Mouse (Mus musculus) heart, embryonic 12.5 days (tissue): ENCODE results near the gene Tmem208. TPM values are rescaled to one million over a fixed set of nuclear protein-coding genes. Genes with fewer than 3 reads are reported as not detected.

Experiments
- ATAC-seq: fragments of 200-750 bp; cut with Nextera tagmentation; 2 replicates; pipeline ENCODE4 v1.8.0; 2017; ENCODE audit warnings: moderate TSS enrichment, moderate library complexity; ENCODE audit not compliant: insufficient number of reproducible peaks, low FRiP score
- H3K27ac ChIP-seq: fragments of 300-500 bp; sonication (generic); 2 replicates; pipeline ENCODE4 v1.5.1; 2016; ENCODE audit warnings: mild to moderate bottlenecking, moderate library complexity; ENCODE audit not compliant: poor library complexity, severe bottlenecking
- H3K27me3 ChIP-seq: fragments of 300-500 bp; sonication (generic); replicated peaks from 2 replicates; pipeline ENCODE4 v1.6.1; 2016; ENCODE audit warnings: mild to moderate bottlenecking, moderate library complexity
- H3K36me3 ChIP-seq: fragments of 300-500 bp; sonication (generic); 2 replicates; pipeline ENCODE4 v1.6.1; 2016; ENCODE audit warnings: mild to moderate bottlenecking, moderate library complexity
- H3K4me1 ChIP-seq: fragments of 300-500 bp; sonication (generic); replicated peaks from 2 replicates; pipeline ENCODE4 v1.6.1; 2016; ENCODE audit warnings: mild to moderate bottlenecking
- H3K4me2 ChIP-seq: fragments of 300-500 bp; sonication (generic); 2 replicates; pipeline ENCODE4 v1.6.1; 2016; ENCODE audit warnings: mild to moderate bottlenecking, moderate library complexity
- H3K4me3 ChIP-seq: fragments of 300-500 bp; sonication (generic); 2 replicates; pipeline ENCODE4 v1.5.1; 2016; ENCODE audit warnings: mild to moderate bottlenecking
- H3K9ac ChIP-seq: fragments of 300-500 bp; sonication (generic); 2 replicates; pipeline ENCODE4 v1.6.1; 2016; ENCODE audit warnings: mild to moderate bottlenecking, moderate library complexity
- H3K9me3 ChIP-seq: fragments of 300-500 bp; sonication (generic); replicated peaks from 2 replicates; pipeline ENCODE4 v1.6.1; 2016; ENCODE audit warnings: mild to moderate bottlenecking, moderate library complexity
- WGBS: fragments of 180-500 bp; shearing (Covaris S2); methylation state at CpG from one replicate; pipeline ENCODE4 v1.1.7; 2016; 5-methylcytosine and 5-hydroxymethylcytosine counted together
- polyA plus RNA-seq: library from polyadenylated mRNA; unstranded; fragments of >200 nt; fragmentation: Nextera tagmentation; extraction: Ambion mirVana; gene quantifications from 2 replicates; pipeline ENCODE4 v1.2.1, GENCODE M21; 2016

Gene Tmem208
- polyA plus RNA-seq, 1 experiment from 2014 or later = 80.7 TPM

DNA sequence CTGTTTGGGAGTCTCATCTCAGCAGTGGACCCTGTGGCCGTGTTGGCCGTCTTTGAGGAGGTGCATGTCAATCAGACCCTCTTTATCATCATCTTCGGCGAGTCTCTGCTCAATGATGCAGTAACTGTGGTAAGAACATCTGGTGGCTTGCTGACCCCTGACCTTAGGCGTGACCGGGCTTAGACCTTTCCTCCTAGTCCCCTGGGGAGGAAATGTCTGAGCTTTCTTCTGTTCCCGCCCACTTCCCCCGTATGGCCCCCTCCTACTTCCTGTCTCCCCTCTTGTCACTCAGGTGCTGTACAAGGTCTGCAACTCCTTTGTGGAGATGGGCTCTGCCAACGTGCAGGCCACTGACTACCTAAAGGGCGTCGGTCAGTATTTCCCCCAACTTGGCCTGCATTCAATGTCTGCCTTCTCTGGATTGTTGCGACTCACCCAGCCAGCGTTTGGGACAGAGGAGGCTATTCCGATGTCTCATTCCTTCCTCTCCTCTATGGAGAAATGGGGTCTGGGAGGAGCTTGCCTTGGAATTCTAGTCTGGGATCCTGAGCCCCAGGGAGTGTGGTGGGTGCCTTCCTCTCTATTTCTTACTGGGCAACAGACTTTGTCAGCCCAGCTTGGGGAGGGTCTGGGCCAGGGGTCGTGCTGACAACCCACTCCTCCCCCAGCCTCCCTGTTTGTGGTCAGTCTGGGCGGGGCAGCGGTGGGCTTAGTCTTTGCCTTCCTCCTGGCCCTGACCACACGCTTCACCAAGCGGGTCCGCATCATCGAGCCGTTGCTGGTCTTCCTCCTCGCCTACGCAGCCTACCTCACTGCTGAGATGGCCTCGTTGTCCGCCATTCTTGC lies 29.2 kb downstream of the Tmem208 start:
- 68% methylated on average over 26 of the region's 26 CpGs for WGBS

GRCm38 (mm10) chr8:105356681-105357080 lies 30.5 kb downstream of the Tmem208 start:
- no peak overlapping the region for H3K4me3 ChIP-seq
- 81% methylated on average over 14 of the region's 14 CpGs for WGBS
- no peaks in the 10 kb centered on the region for H3K9me3 ChIP-seq
- ATAC-seq = no peak
- H3K4me2 ChIP-seq = no peak overlapping the region
- H3K36me3 ChIP-seq = no peaks in the 10 kb centered on the region
- H3K27me3 ChIP-seq = peaks cover 5% of the 10 kb centered on the region; the same call in 1 of the 2 replicates
- peaks cover 19% of the 10 kb centered on the region for H3K4me1 ChIP-seq
- H3K9ac ChIP-seq = no peak overlapping the region
- no peak overlapping the region for H3K27ac ChIP-seq

More for the DNA sequence above, 29.2 kb downstream of the Tmem208 start:
- no peaks in the 10 kb centered on the region for H3K9me3 ChIP-seq
- H3K4me1 ChIP-seq = peaks cover 20% of the 10 kb centered on the region
- H3K9ac ChIP-seq = no peak overlapping the region
- no peak overlapping the region for H3K4me3 ChIP-seq
- H3K27me3 ChIP-seq = peaks cover 5% of the 10 kb centered on the region; the same call in 1 of the 2 replicates
- H3K36me3 ChIP-seq = no peaks in the 10 kb centered on the region
- H3K27ac ChIP-seq = no peak overlapping the region
- no peak overlapping the region for H3K4me2 ChIP-seq
- no peak for ATAC-seq

GRCm38 (mm10) chr8:105359208-105359607 lies 33.1 kb downstream of the Tmem208 start:
- ATAC-seq = 0 out of 2 replicates have a peak, but pooled peaks have one; percentile 34

GRCm38 (mm10) chr8:105359646-105360045 lies 33.5 kb downstream of the Tmem208 start:
- Histone ChIP-seq H3K4me1 (peaks cover 29% of the 10 kb centered on the region), H3K9me3 (no peaks in the 10 kb centered on the region), H3K36me3 (no peaks in the 10 kb centered on the region), H3K27ac (no peak overlapping the region), H3K4me3 (no peak overlapping the region), H3K27me3 (peaks cover 5% of the 10 kb centered on the region; the same call in 1 of the 2 replicates), H3K4me2 (no peak overlapping the region), H3K9ac (no peak overlapping the region)
- no peak for ATAC-seq
- 39% methylated on average over 4 of the region's 4 CpGs for WGBS

More at GRCm38 (mm10) chr8:105359208-105359607, 33.1 kb downstream of the Tmem208 start:
- no peak overlapping the region for H3K27ac ChIP-seq
- H3K9me3 ChIP-seq = no peaks in the 10 kb centered on the region
- H3K4me3 ChIP-seq = no peak overlapping the region
- no peak overlapping the region for H3K9ac ChIP-seq
- H3K4me2 ChIP-seq = no peak overlapping the region
- no peaks in the 10 kb centered on the region for H3K36me3 ChIP-seq
- peaks cover 5% of the 10 kb centered on the region; the same call in 1 of the 2 replicates for H3K27me3 ChIP-seq
- 66% methylated on average over 15 of the region's 15 CpGs for WGBS
- peaks cover 29% of the 10 kb centered on the region for H3K4me1 ChIP-seq

DNA sequence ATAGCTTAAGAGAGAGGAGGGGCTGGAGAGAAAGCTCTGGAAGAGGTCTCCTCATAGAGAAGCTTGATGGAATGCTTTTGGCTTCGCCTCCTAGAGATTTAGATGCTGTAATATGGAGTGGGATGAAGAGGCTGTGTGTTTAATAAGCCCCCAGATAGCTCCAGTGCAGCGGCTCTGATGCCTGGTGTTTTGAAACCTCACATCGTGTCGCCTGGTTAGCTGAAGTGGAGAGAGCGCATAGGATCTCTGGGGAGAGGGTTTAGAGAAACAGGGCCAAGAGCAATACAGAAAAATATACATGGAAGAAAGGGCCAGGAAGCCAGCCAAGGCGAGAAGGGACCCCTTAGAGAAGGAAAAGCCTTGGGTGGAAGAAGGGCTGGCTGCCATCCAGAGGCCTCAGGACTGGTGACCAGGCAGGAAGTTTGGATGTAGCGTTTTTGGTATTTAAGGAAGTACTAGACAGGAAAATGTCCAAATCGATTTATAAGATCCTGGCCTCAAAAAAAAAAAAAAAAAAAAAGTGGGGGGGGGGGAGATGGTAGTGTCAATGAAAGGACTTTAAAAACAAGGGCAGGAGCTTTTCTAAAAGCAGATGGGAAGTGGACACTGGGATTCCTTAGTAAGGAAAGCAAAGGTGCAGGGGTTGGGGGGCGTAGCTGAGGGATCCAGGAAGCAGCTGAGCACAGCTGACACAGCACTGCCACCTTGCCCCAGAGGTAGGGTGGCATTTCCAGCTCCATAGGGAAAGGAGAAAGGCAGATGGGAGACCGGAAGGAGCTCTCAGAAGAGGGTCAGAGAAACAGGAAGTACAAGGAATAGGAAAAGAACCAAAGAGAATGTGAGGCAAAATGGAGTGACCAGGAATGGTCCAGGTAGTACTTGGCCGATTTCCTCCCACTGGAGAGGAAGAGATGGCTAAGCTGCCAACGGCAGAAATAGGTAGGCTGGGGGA lies 35.9 kb downstream of the Tmem208 start:
- Histone ChIP-seq H3K9ac (no peak overlapping the region), H3K36me3 (0 out of 2 replicates have a peak, but pooled peaks cover under 1% of the 10 kb centered on the region), H3K27ac (peak overlapping the region; percentile 49), H3K4me2 (no peak overlapping the region), H3K27me3 (no peaks in the 10 kb centered on the region), H3K4me3 (no peak overlapping the region), H3K4me1 (peaks cover 20% of the 10 kb centered on the region; the same call in 1 of the 2 replicates), H3K9me3 (no peaks in the 10 kb centered on the region)
- ATAC-seq = 0 out of 2 replicates have a peak, but pooled peaks have one; percentile 27
- WGBS = 59% methylated on average over 12 of the region's 12 CpGs

GRCm38 (mm10) chr8:105367107-105367506 lies 41.0 kb downstream of the Tmem208 start:
- Histone ChIP-seq H3K4me2 (no peak overlapping the region), H3K27me3 (no peaks in the 10 kb centered on the region; the same call in 1 of the 2 replicates), H3K4me1 (peaks cover 15% of the 10 kb centered on the region; the same call in 1 of the 2 replicates), H3K36me3 (0 out of 2 replicates have a peak, but pooled peaks cover 6% of the 10 kb centered on the region), H3K9me3 (no peaks in the 10 kb centered on the region), H3K9ac (no peak overlapping the region), H3K27ac (no peak overlapping the region), H3K4me3 (no peak overlapping the region)
- whole genome bisulfite sequencing = 67% methylated on average over 2 of the region's 2 CpGs
- ATAC-seq = no peak

DNA sequence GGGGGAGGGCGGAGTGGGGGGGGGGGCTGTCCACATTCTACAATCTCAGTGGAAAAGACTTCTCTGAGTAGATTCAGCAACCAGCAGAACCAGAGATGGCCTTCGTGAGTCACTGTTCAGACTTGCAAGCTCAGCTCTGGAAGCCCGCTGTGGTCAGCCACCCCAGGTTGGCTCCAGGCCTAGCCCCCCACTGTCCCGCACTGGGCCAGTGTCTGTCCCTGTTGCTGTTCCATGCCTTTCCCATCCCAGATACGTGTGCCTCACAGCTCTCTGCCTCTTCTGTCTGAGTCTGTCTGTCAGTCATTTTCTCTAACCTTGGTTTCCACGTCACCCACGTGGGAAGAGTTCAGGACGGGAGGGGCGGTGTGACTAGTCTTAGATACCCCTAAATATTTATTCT lies 46.3 kb downstream of the Tmem208 start:
- ATAC-seq = no peak
- Histone ChIP-seq H3K27me3 (peaks cover 18% of the 10 kb centered on the region; the same call in 1 of the 2 replicates), H3K27ac (no peak overlapping the region), H3K4me1 (peaks cover 5% of the 10 kb centered on the region; the same call in 1 of the 2 replicates), H3K9ac (no peak overlapping the region), H3K9me3 (0 out of 2 replicates have a peak, but pooled peaks cover 5% of the 10 kb centered on the region), H3K4me2 (no peak overlapping the region), H3K36me3 (0 out of 2 replicates have a peak, but pooled peaks cover under 1% of the 10 kb centered on the region), H3K4me3 (no peak overlapping the region)
- WGBS = 75% methylated on average over 9 of the region's 9 CpGs

GRCm38 (mm10) chr8:105373032-105373431 lies 46.9 kb downstream of the Tmem208 start, which contains the start of gene Plekhg4:
TSS of gene Plekhg4 (plus strand) at chr8:105373274.
- no peak for ATAC-seq
- H3K4me2 ChIP-seq = peak within 1 kb of the TSS; percentile 61; the same call in 1 of the 2 replicates
- 0 out of 2 replicates have a peak, but pooled peaks cover 5% of the 10 kb centered on the region for H3K9me3 ChIP-seq
- H3K27me3 ChIP-seq = peaks cover 18% of the 10 kb centered on the region; the same call in 1 of the 2 replicates
- WGBS = 44% methylated on average over 2 of the region's 2 CpGs
- H3K36me3 ChIP-seq = no peaks in the 10 kb centered on the region
- H3K4me3 ChIP-seq = no peak within 1 kb of the TSS
- H3K4me1 ChIP-seq = peaks cover 5% of the 10 kb centered on the region; the same call in 1 of the 2 replicates
- H3K9ac ChIP-seq = no peak within 1 kb of the TSS
- no peak within 1 kb of the TSS for H3K27ac ChIP-seq

- peak; percentile 22; the same call in 1 of the 2 replicates for ATAC-seq
- H3K9ac ChIP-seq = no peak overlapping the region
- 25% methylated on average over 33 of the region's 33 CpGs for WGBS
- peak overlapping the region; percentile 26 for H3K4me3 ChIP-seq
- no peaks in the 10 kb centered on the region for H3K36me3 ChIP-seq
- H3K27me3 ChIP-seq = peaks cover 18% of the 10 kb centered on the region; the same call in 1 of the 2 replicates
- peak overlapping the region; percentile 61 for H3K4me2 ChIP-seq
- H3K9me3 ChIP-seq = 0 out of 2 replicates have a peak, but pooled peaks cover 5% of the 10 kb centered on the region
- H3K4me1 ChIP-seq = peaks cover 16% of the 10 kb centered on the region
- no peak overlapping the region for H3K27ac ChIP-seq
Observed at GRCm38 (mm10) chr8:105374513-105374966, 48.4 kb downstream of the Tmem208 start.

DNA sequence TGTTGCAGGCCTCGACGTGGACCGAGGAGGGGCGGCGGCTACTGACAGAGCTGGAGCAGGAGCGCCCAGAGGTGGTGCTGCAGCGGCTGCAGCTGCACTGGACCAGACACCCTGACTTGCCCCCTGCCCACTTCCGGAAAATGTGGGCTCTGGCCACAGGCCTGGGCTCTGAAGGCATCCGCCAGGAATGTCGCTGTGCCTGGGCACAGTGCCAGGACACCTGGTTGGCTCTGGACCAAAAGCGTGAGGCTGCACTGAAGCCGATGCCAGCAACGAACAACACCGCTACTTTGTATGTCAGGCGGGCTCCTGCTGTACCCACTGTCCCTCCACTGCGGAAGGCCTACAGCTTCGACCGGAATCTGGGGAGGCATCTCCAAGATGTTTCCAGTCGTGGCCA lies 52.5 kb downstream of the Tmem208 start:
- H3K9ac ChIP-seq = 0 out of 2 replicates have a peak overlapping the region, but pooled peaks have one; percentile 17

More for the DNA sequence above, 52.5 kb downstream of the Tmem208 start:
- ATAC-seq = peak; percentile 41; the same call in 1 of the 2 replicates
- peak overlapping the region; percentile 8; the same call in 1 of the 2 replicates for H3K4me2 ChIP-seq
- 42% methylated on average over 19 of the region's 19 CpGs for WGBS
- peaks cover 13% of the 10 kb centered on the region; the same call in 1 of the 2 replicates for H3K27me3 ChIP-seq
- no peak overlapping the region for H3K27ac ChIP-seq
- no peaks in the 10 kb centered on the region for H3K36me3 ChIP-seq
- H3K4me3 ChIP-seq = no peak overlapping the region
- H3K4me1 ChIP-seq = peaks cover 13% of the 10 kb centered on the region
- 0 out of 2 replicates have a peak, but pooled peaks cover 5% of the 10 kb centered on the region for H3K9me3 ChIP-seq
